Mouse (Mus musculus) liver, embryonic 14.5 days (tissue): ENCODE results near the gene Zfp626.
"Not testable (repeated sequence)": the region's sequence is repeated elsewhere in the genome, so short reads cannot be mapped to it uniquely, and the experiment has no call there.

Experiments used
- CTCF ChIP-seq: IDR thresholded peaks from 2 replicates; pipeline ENCODE4 v1.5.1; 2016; ENCODE audit warnings: antibody characterized with exemption, low read depth, control low read depth
- EP300 ChIP-seq: IDR thresholded peaks from 2 replicates; pipeline ENCODE4 v1.6.1; 2016; ENCODE audit warnings: antibody characterized with exemption, low read depth

- not testable (repeated sequence) for TF ChIP-seq EP300, CTCF
These were observed 55.6 kb downstream of the Zfp626 start for GRCm38 (mm10) chr7:27862578-27862977.
